In genomic region chr4:128099515-128099914, GRCm38 (mm10) we compare ENCODE assay signal across 23 mouse cellular contexts.
DNase-seq lines count a peak whose midpoint lies in the region; ATAC-seq lines count a peak whose summit lies in the region.
"Had no signal": no experiment of that assay in that cellular context is flagged by ENCODE, and none has a peak within 500 bp of the region (broad histone marks: within the 10 kb centered on the region; RNA-seq: fewer than 3 reads in every experiment).

No protein-coding gene starts in this region.

- peaks cover 21% of the 10 kb centered on the region for H3K4me1 ChIP-seq in hindbrain, embryonic 14.5 days (replicated peaks; ENCODE audit: control insufficient read depth, insufficient read depth, low read length)
- peaks cover 2% of the 10 kb centered on the region for H3K4me1 ChIP-seq in hindbrain, embryonic 11.5 days (replicated peaks; ENCODE audit: control insufficient read depth, insufficient read depth, low read length)
- peaks cover 17% of the 10 kb centered on the region for H3K4me1 ChIP-seq in midbrain, embryonic 12.5 days
- peaks cover 24% of the 10 kb centered on the region for H3K4me1 ChIP-seq in midbrain, embryonic 13.5 days (replicated peaks)
- peaks cover 17% of the 10 kb centered on the region for H3K4me1 ChIP-seq in midbrain, embryonic 16.5 days (ENCODE audit: control insufficient read depth, insufficient read depth, low read length)
- H3K4me1 ChIP-seq: embryonic facial prominence, embryonic 10.5 days; embryonic facial prominence, embryonic 13.5 days had no signal

- no peak overlapping the region for H3K4me2 ChIP-seq in hindbrain, embryonic 14.5 days (replicated peaks)
- no peak overlapping the region for H3K4me2 ChIP-seq in hindbrain, embryonic 11.5 days (replicated peaks; ENCODE audit: low read depth, low read length)
- H3K4me2 ChIP-seq in midbrain, embryonic 12.5 days (replicated peaks): no peak overlapping the region
- no peak overlapping the region for H3K4me2 ChIP-seq in midbrain, embryonic 13.5 days (replicated peaks)
- H3K4me2 ChIP-seq in midbrain, embryonic 16.5 days (ENCODE audit: low read length): no peak overlapping the region
- H3K4me2 ChIP-seq: embryonic facial prominence, embryonic 13.5 days; forebrain, embryonic 12.5 days; forebrain, embryonic 15.5 days; heart, embryonic 11.5 days; hindbrain, embryonic 15.5 days had no signal

- no peaks in the 10 kb centered on the region for H3K36me3 ChIP-seq in hindbrain, embryonic 14.5 days (replicated peaks; ENCODE audit: control insufficient read depth, insufficient read depth)
- no peaks in the 10 kb centered on the region for H3K36me3 ChIP-seq in hindbrain, embryonic 11.5 days (ENCODE audit: control insufficient read depth, insufficient read depth, low read length)
- H3K36me3 ChIP-seq in midbrain, embryonic 12.5 days: no peaks in the 10 kb centered on the region
- H3K36me3 ChIP-seq in midbrain, embryonic 13.5 days: no peaks in the 10 kb centered on the region
- H3K36me3 ChIP-seq in midbrain, embryonic 16.5 days (ENCODE audit: control insufficient read depth, insufficient read depth, low read length): no peaks in the 10 kb centered on the region
- H3K36me3 ChIP-seq: embryonic facial prominence, embryonic 10.5 days; embryonic facial prominence, embryonic 13.5 days; forebrain, embryonic 12.5 days; forebrain, embryonic 15.5 days; hindbrain, embryonic 15.5 days had no signal

- no peaks in the 10 kb centered on the region for H3K9me3 ChIP-seq in hindbrain, embryonic 14.5 days (ENCODE audit: control insufficient read depth, low read length)
- no peaks in the 10 kb centered on the region for H3K9me3 ChIP-seq in hindbrain, embryonic 11.5 days (ENCODE audit: control insufficient read depth, low read length)
- no peaks in the 10 kb centered on the region for H3K9me3 ChIP-seq in midbrain, embryonic 12.5 days
- no peaks in the 10 kb centered on the region for H3K9me3 ChIP-seq in midbrain, embryonic 13.5 days
- H3K9me3 ChIP-seq in midbrain, embryonic 16.5 days (replicated peaks; ENCODE audit: control insufficient read depth, low read length, poor library complexity, severe bottlenecking): no peaks in the 10 kb centered on the region
- H3K9me3 ChIP-seq: embryonic facial prominence, embryonic 10.5 days; embryonic facial prominence, embryonic 13.5 days; forebrain, embryonic 12.5 days; forebrain, embryonic 15.5 days; hindbrain, embryonic 15.5 days had no signal

- H3K27ac ChIP-seq in hindbrain, embryonic 14.5 days: peak overlapping the region; percentile 26; the same call in 1 of the 2 replicates
- no peak overlapping the region for H3K27ac ChIP-seq in hindbrain, embryonic 11.5 days (ENCODE audit: low read depth, low read length)
- 0 out of 2 replicates have a peak overlapping the region, but pooled peaks have one; percentile 30 for H3K27ac ChIP-seq in midbrain, embryonic 12.5 days (replicated peaks)
- no peak overlapping the region for H3K27ac ChIP-seq in midbrain, embryonic 13.5 days
- 0 out of 2 replicates have a peak overlapping the region, but pooled peaks have one; percentile 23 for H3K27ac ChIP-seq in midbrain, embryonic 16.5 days (ENCODE audit: low read length)
- H3K27ac ChIP-seq: embryonic facial prominence, embryonic 10.5 days; embryonic facial prominence, embryonic 13.5 days; forebrain, embryonic 12.5 days; forebrain, embryonic 15.5 days; gastrocnemius, adult 2 months; hindbrain, embryonic 15.5 days had no signal

- WGBS in hindbrain, embryonic 14.5 days: 70% methylated on average over 5 of the region's 5 CpGs
- WGBS in hindbrain, embryonic 11.5 days: 81% methylated on average over 5 of the region's 5 CpGs
- 79% methylated on average over 5 of the region's 5 CpGs for WGBS in midbrain, embryonic 12.5 days
- 77% methylated on average over 5 of the region's 5 CpGs for WGBS in midbrain, embryonic 13.5 days
- WGBS in midbrain, embryonic 16.5 days: 75% methylated on average over 5 of the region's 5 CpGs

- no peak overlapping the region for H3K4me3 ChIP-seq in hindbrain, embryonic 14.5 days (replicated peaks; ENCODE audit: low read length)
- no peak overlapping the region for H3K4me3 ChIP-seq in hindbrain, embryonic 11.5 days (ENCODE audit: low read depth, low read length)
- H3K4me3 ChIP-seq in midbrain, embryonic 12.5 days: no peak overlapping the region
- H3K4me3 ChIP-seq in midbrain, embryonic 13.5 days (replicated peaks): no peak overlapping the region
- no peak overlapping the region for H3K4me3 ChIP-seq in midbrain, embryonic 16.5 days (ENCODE audit: low read depth, low read length)
- H3K4me3 ChIP-seq: embryonic facial prominence, embryonic 10.5 days; embryonic facial prominence, embryonic 13.5 days; erythroblast, embryonic 14.5 days; forebrain, embryonic 12.5 days; forebrain, embryonic 15.5 days; gastrocnemius, adult 2 months; hindbrain, embryonic 15.5 days had no signal

- no peak overlapping the region for H3K9ac ChIP-seq in hindbrain, embryonic 14.5 days
- H3K9ac ChIP-seq in hindbrain, embryonic 11.5 days (ENCODE audit: low read depth, low read length): no peak overlapping the region
- H3K9ac ChIP-seq in midbrain, embryonic 12.5 days (replicated peaks): no peak overlapping the region
- no peak overlapping the region for H3K9ac ChIP-seq in midbrain, embryonic 13.5 days (replicated peaks)
- no peak overlapping the region for H3K9ac ChIP-seq in midbrain, embryonic 16.5 days (ENCODE audit: low read depth, low read length)
- H3K9ac ChIP-seq: embryonic facial prominence, embryonic 13.5 days; forebrain, embryonic 12.5 days; forebrain, embryonic 15.5 days; hindbrain, embryonic 15.5 days had no signal

- ATAC-seq in hindbrain, embryonic 14.5 days (ENCODE audit: low FRiP score): no peak
- ATAC-seq in hindbrain, embryonic 11.5 days (ENCODE audit: low FRiP score): no peak
- no peak for ATAC-seq in midbrain, embryonic 12.5 days (ENCODE audit: low FRiP score, low read depth)
- no peak for ATAC-seq in midbrain, embryonic 13.5 days
- ATAC-seq in midbrain, embryonic 16.5 days: no peak
- ATAC-seq: CD4-positive, CD25-positive, alpha-beta regulatory T cell, adult 4 months; forebrain, embryonic 15.5 days had no signal

- no peaks in the 10 kb centered on the region for H3K27me3 ChIP-seq in hindbrain, embryonic 14.5 days (ENCODE audit: control insufficient read depth, insufficient read depth, low read length)
- no peaks in the 10 kb centered on the region for H3K27me3 ChIP-seq in hindbrain, embryonic 11.5 days (ENCODE audit: control insufficient read depth, insufficient read depth, low read length)
- peaks cover 7% of the 10 kb centered on the region; the same call in 1 of the 2 replicates for H3K27me3 ChIP-seq in midbrain, embryonic 12.5 days
- no peaks in the 10 kb centered on the region for H3K27me3 ChIP-seq in midbrain, embryonic 13.5 days
- H3K27me3 ChIP-seq in midbrain, embryonic 16.5 days (ENCODE audit: control insufficient read depth, insufficient read depth, low read depth, low read length): no peaks in the 10 kb centered on the region
- H3K27me3 ChIP-seq: embryonic facial prominence, embryonic 13.5 days; forebrain, embryonic 15.5 days; hindbrain, embryonic 15.5 days had no signal

- DNase-seq in hindbrain, embryonic 14.5 days (ENCODE audit: low spot score): no peak
- no peak for DNase-seq in hindbrain, embryonic 11.5 days (ENCODE audit: low spot score)
- DNase-seq in urinary bladder, adult 18-20 months (ENCODE audit: low spot score in 2 of 2): no peak
- DNase-seq: adrenal gland, adult 2 months; adrenal gland, postnatal 14 days; cerebellum, adult 11-12 months; cerebellum, adult 8-10 months; cerebellum, postnatal 36 days; embryo, embryonic 11 days; gastrocnemius, postnatal 14 days; heart, adult 11 months had no signal

Comparison
In these comparisons a context has a peak if more than half of its experiments do, and no peak if none do; other contexts are left out.
1. H3K27ac ChIP-seq: peak in hindbrain, embryonic 14.5 days (single experiment), midbrain, embryonic 12.5 days (single experiment) and midbrain, embryonic 16.5 days (single experiment); none in hindbrain, embryonic 11.5 days (single experiment) and midbrain, embryonic 13.5 days (single experiment).